Mouse (Mus musculus): ENCODE results near the gene Ier3.

The Ier3 gene

DNA sequence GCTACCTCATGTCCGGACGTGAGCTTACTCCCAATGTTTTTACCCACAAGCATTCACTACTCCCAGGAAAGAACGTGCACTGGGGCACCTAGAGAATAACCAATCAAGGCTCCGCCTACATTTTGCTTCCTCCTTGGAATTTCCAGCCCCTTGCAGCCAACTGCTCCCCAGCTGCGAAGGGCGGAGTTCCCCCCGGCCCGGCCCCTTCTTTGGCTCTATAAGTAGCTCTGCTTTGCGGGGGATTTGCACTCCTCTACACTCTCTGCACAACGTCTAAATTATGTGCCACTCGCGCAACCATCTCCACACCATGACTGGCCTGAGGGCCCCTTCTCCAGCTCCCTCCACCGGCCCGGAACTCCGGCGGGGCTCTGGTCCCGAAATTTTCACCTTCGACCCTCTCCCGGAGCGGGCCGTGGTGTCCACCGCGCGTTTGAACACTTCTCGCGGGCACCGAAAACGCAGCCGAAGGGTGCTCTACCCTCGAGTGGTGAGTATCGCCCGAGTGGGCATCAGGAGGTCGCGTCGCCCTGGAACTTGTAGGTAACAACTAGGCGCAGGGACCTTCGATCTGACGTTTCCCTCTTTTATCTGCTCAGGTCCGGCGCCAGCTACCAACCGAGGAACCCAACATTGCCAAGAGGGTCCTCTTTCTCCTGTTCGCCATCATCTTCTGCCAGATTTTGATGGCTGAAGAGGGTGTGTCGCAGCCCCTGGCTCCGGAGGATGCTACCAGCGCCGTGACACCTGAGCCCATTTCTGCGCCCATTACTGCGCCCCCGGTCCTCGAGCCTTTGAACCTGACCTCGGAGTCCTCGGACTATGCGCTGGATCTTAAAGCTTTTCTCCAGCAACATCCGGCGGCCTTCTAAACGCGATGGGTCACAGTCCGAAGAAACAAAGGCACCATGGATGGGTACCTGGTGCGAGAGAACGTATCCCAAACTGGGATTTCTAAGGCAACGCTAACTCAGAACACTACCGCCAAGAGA, at the start of gene Ier3:
Ier3 (plus strand) TSS at position 246 of the 992 bp plus-strand sequence.
- peak; percentile 20; the same call in 1 of the 2 replicates for TF ChIP-seq GATA4 (IDR thresholded peaks at IDR 0.05; ENCODE audit: insufficient replicate concordance, low read length)

- TF ChIP-seq GATA4 (IDR thresholded peaks at IDR 0.05; ENCODE audit: insufficient replicate concordance, low read length) = no peak
These were observed 44.5 kb upstream of the Ier3 start for GRCm38 (mm10) chr17:35776811-35777609.

GRCm38 (mm10) chr17:35778965-35779364, 42.5 kb upstream of the Ier3 start:
- TF ChIP-seq GATA4 (IDR thresholded peaks at IDR 0.05; ENCODE audit: insufficient replicate concordance, low read length) = no peak

GRCm38 (mm10) chr17:35779466-35780205, 41.8 kb upstream of the Ier3 start:
- no peak for TF ChIP-seq GATA4 (IDR thresholded peaks at IDR 0.05; ENCODE audit: insufficient replicate concordance, low read length)

DNA sequence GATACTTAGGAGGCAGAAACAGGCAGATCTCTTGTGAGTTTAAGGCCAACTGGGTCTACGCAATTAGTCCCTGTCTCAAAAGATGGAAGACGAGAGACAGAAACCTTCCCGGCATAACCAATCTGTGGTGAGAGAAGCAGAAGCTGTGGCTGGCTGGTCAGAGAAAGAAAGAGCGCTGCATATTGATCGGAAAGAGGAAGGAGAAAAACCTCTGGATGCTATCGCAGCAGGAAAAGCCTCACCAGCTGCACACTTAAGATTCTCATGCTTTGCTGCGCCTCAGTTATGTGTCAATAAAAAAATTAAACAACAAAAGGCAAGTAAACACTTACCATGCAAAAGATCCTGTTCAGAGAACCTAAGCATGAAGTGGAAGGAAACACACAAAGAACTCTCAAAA, 41.1 kb upstream of the Ier3 start:
- no peak for TF ChIP-seq GATA4 (IDR thresholded peaks at IDR 0.05; ENCODE audit: insufficient replicate concordance, low read length)

GRCm38 (mm10) chr17:35782398-35782797, 39.1 kb upstream of the Ier3 start:
- no peak for TF ChIP-seq GATA4 (IDR thresholded peaks at IDR 0.05; ENCODE audit: insufficient replicate concordance, low read length)

- no peak for TF ChIP-seq GATA4 (IDR thresholded peaks at IDR 0.05; ENCODE audit: insufficient replicate concordance, low read length)
These were observed 38.6 kb upstream of the Ier3 start for GRCm38 (mm10) chr17:35782924-35783323.

GRCm38 (mm10) chr17:35783944-35784343, 37.5 kb upstream of the Ier3 start:
- no peak for TF ChIP-seq GATA4 (IDR thresholded peaks at IDR 0.05; ENCODE audit: insufficient replicate concordance, low read length)

DNA sequence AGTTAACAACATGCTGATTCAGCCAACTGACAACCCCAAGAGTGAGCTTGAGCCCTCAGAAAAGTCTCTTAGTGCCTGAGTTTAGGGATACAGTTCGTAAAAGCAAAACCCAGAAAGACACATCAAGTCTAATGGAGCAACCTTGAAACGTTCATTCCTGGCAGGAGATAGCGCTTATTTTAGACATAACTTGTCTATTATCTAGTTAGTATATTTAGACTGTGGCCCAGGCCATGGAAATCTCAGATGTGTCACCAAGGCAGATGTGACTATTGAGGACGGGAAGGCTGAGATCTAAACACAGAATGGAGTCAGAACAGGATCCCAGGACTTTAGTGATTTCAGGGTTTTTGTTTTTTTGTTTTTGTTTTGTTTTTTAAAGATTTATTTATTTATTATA, 36.3 kb upstream of the Ier3 start:
- TF ChIP-seq GATA4 (IDR thresholded peaks at IDR 0.05; ENCODE audit: insufficient replicate concordance, low read length) = no peak

DNA sequence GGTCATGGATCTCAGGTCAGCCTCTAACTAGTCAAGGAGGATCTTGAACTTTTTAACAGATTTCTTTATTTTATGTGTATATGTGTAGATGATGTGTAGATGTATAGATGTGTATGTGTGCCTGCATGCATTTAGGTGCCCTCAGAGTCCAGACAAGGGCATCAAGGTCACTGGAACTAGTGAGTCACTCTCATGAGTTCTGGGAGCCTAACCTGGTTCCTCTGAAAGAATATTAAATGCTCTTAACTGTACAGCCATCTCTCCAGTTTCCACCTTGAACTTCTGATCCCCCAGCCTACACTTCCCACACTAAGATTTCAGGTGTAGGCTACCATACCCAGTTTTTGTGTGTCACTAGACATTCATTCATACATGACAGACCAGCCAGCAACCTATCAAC, 34.0 kb upstream of the Ier3 start:
- TF ChIP-seq GATA4 (IDR thresholded peaks at IDR 0.05; ENCODE audit: insufficient replicate concordance, low read length) = no peak

DNA sequence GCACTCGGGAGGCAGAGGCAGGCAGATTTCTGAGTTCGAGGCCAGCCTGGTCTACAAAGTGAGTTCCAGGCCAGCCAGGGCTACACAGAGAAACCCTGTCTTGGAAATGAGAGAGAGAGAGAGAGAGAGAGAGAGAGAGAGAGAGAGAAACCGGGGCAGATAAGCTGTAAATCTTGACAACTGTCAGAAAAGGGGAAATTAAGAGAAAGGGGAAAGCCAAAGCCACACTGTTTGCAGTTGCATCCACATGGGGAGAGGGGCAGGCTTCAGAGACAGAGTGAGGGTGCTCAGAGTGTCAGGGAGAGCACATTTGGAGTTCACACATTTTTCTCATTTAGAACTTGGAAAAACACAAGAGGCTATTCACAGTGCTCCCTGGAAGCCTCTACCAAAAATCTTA, 33.5 kb upstream of the Ier3 start:
- TF ChIP-seq GATA4 (IDR thresholded peaks at IDR 0.05; ENCODE audit: insufficient replicate concordance, low read length) = no peak

GRCm38 (mm10) chr17:35790933-35791332, 30.6 kb upstream of the Ier3 start:
- TF ChIP-seq GATA4 (IDR thresholded peaks at IDR 0.05; ENCODE audit: insufficient replicate concordance, low read length) = no peak

DNA sequence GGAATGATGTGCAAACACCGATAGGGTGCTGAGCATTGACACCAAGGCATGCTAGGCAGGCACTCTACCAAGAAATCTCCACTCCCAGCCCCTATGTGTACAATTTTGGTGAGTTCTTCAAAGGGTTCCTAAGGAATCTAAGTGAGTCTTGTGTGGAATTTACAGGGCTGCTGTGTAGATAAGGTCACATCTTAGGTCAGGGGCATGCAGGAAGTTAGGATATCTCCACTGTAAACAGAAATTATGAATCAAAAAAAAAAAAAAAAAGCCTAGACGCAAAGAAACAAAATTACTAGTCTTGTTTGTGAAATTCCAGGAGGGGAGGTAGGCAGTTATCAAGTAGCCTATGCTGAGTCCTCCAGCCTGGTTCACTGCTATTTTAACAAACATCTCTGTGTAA, 28.6 kb upstream of the Ier3 start:
- TF ChIP-seq GATA4 (IDR thresholded peaks at IDR 0.05; ENCODE audit: insufficient replicate concordance, low read length) = no peak

GRCm38 (mm10) chr17:35795099-35795498, 26.4 kb upstream of the Ier3 start:
- TF ChIP-seq GATA4 (IDR thresholded peaks at IDR 0.05; ENCODE audit: insufficient replicate concordance, low read length) = no peak

- TF ChIP-seq GATA4 (IDR thresholded peaks at IDR 0.05; ENCODE audit: insufficient replicate concordance, low read length) = no peak
These were observed 25.8 kb upstream of the Ier3 start for GRCm38 (mm10) chr17:35795656-35796055.

Measured in liver, adult (tissue).